Mouse (Mus musculus) limb, embryonic 15.5 days (tissue): ENCODE results near the gene Evc2. TPM values are rescaled to one million over a fixed set of nuclear protein-coding genes. Genes with fewer than 3 reads are reported as not detected.

Experiments
- ATAC-seq: fragments of 200-750 bp; cut with Nextera tagmentation; 2 replicates; pipeline ENCODE4 v1.8.0; 2017; ENCODE audit warnings: low read depth, moderate TSS enrichment; ENCODE audit not compliant: insufficient number of reproducible peaks, low FRiP score, low TSS enrichment
- H3K27ac ChIP-seq: fragments of 300-500 bp; sonication (generic); 2 replicates; pipeline ENCODE4 v1.5.1; 2015; ENCODE audit warnings: moderate library complexity, mild to moderate bottlenecking, inconsistent platforms
- H3K27me3 ChIP-seq: fragments of 300-500 bp; sonication (generic); 2 replicates; pipeline ENCODE4 v1.6.1; 2015; ENCODE audit warnings: inconsistent platforms
- H3K36me3 ChIP-seq: fragments of 300-500 bp; sonication (generic); 2 replicates; pipeline ENCODE4 v1.6.1; 2015; ENCODE audit warnings: inconsistent platforms
- H3K4me1 ChIP-seq: fragments of 300-500 bp; sonication (generic); 2 replicates; pipeline ENCODE4 v1.6.1; 2015; ENCODE audit warnings: inconsistent platforms
- H3K4me2 ChIP-seq: fragments of 300-500 bp; sonication (generic); 2 replicates; pipeline ENCODE4 v1.6.1; 2015; ENCODE audit warnings: mild to moderate bottlenecking, inconsistent platforms
- H3K4me3 ChIP-seq: fragments of 300-500 bp; sonication (generic); 2 replicates; pipeline ENCODE4 v1.5.1; 2015; ENCODE audit warnings: mild to moderate bottlenecking, inconsistent platforms
- H3K9ac ChIP-seq: fragments of 300-500 bp; sonication (generic); 2 replicates; pipeline ENCODE4 v1.6.1; 2015; ENCODE audit warnings: inconsistent platforms
- H3K9me3 ChIP-seq: fragments of 300-500 bp; sonication (generic); 2 replicates; pipeline ENCODE4 v1.6.1; 2016; ENCODE audit warnings: inconsistent platforms
- WGBS: fragments of 180-500 bp; shearing (Covaris S2); methylation state at CpG from one replicate; pipeline ENCODE4 v1.1.7; 2015; 5-methylcytosine and 5-hydroxymethylcytosine counted together
- polyA plus RNA-seq: library from polyadenylated mRNA; unstranded; fragments of >200 nt; fragmentation: Nextera tagmentation; extraction: Ambion mirVana; gene quantifications from 2 replicates; pipeline ENCODE4 v1.2.1, GENCODE M21; 2015

The Evc2 gene
- polyA plus RNA-seq, 1 experiment from 2014 or later = 21.1 TPM

DNA sequence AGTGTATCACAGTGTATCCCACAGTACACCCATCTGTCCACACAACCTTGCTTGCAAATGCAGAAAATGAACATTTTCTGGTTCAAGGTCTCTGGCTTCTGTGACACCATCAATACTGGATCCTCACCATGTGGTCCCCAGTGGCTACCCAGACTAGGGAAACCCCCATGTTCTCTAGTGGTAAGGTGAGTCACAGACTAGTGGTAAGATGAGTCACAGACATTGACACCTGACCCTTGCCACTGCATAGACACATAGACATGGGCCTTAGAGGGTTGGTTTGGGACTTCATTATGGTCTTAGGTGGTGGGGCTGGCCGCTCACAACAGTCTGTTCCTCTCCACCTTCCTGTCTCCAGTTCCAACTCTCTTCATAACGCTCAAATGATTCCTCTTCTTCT lies 104.5 kb downstream of the Evc2 start:
- no peaks in the 10 kb centered on the region for H3K27me3 ChIP-seq
- H3K36me3 ChIP-seq = no peaks in the 10 kb centered on the region
- H3K4me3 ChIP-seq = no peak overlapping the region
- H3K4me1 ChIP-seq = no peaks in the 10 kb centered on the region
- no peak overlapping the region for H3K4me2 ChIP-seq
- no peak overlapping the region for H3K9ac ChIP-seq
- H3K9me3 ChIP-seq = no peaks in the 10 kb centered on the region
- H3K27ac ChIP-seq = no peak overlapping the region
- WGBS = 72% methylated on average over 2 of the region's 2 CpGs
- no peak for ATAC-seq

DNA sequence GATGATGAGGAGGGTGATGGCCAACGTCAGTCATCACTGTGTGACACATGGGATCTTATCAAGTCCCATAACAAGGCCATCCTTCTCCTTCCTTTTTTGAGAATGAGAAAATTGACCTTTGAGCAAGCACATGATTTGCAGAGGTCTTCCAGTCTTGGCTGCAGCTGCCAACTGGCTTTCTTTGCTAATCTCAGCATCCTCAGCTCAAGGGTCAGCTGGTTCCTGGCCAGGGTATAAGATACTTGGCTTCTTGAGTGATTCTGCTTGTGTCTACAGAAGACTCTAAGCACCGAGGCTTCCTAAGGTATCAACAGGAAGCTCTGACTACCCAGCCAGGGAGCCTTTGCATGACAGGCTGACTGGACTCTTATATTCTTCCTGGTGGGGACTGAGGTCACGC lies 109.2 kb downstream of the Evc2 start:
- 79% methylated on average over 3 of the region's 3 CpGs for WGBS
- Histone ChIP-seq H3K9ac (no peak overlapping the region), H3K4me3 (no peak overlapping the region), H3K27me3 (no peaks in the 10 kb centered on the region), H3K27ac (no peak overlapping the region), H3K4me1 (no peaks in the 10 kb centered on the region), H3K4me2 (no peak overlapping the region), H3K36me3 (no peaks in the 10 kb centered on the region), H3K9me3 (no peaks in the 10 kb centered on the region)
- ATAC-seq = no peak

DNA sequence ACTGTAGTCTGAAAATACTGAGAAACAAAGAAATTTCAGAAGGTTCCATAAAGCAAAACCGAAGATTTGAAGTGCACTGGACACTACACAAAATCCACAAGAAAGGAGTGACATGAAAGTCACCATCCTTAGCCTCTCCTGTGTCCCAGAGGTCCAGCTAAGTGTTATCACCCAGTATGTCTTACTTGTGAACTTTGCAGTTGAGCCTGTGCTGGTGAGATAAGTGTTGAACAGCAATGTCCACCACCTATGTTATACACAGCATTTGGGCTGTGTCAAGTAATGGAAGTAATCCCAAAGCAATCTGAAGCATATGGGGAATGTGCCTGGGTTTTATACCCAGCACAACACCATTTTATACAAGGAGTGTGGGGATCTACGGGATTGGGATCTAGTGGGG lies 118.3 kb downstream of the Evc2 start:
- Histone ChIP-seq H3K9me3 (no peaks in the 10 kb centered on the region), H3K4me1 (no peaks in the 10 kb centered on the region), H3K4me3 (no peak overlapping the region), H3K36me3 (peaks cover 2% of the 10 kb centered on the region), H3K27me3 (no peaks in the 10 kb centered on the region), H3K27ac (no peak overlapping the region), H3K4me2 (no peak overlapping the region), H3K9ac (no peak overlapping the region)
- ATAC-seq = no peak
- WGBS = 70% methylated on average over 2 of the region's 2 CpGs

DNA sequence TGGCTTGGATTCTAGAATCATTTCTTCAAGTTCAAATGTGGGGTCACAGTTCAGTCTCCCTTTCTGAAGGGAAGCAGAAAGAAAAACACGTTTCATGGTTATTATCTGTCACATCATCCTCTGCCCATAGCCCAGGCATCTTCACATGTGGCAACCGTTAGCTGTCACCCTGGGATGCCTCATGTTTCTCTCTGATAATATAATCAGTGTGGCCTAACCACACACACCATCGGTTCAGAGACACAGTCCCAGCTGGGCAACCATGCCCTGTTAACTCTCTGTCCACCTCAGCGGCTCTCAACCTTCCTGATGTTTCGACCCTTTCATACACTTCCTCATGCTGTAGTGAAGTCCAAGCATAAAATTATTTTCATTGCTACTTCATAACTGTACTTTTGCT lies 118.9 kb downstream of the Evc2 start:
- ATAC-seq = no peak
- Histone ChIP-seq H3K4me2 (no peak overlapping the region), H3K4me3 (no peak overlapping the region), H3K9me3 (no peaks in the 10 kb centered on the region), H3K9ac (no peak overlapping the region), H3K4me1 (no peaks in the 10 kb centered on the region), H3K27ac (no peak overlapping the region), H3K36me3 (peaks cover 2% of the 10 kb centered on the region), H3K27me3 (no peaks in the 10 kb centered on the region)
- 73% methylated on average over 5 of the region's 5 CpGs for WGBS

DNA sequence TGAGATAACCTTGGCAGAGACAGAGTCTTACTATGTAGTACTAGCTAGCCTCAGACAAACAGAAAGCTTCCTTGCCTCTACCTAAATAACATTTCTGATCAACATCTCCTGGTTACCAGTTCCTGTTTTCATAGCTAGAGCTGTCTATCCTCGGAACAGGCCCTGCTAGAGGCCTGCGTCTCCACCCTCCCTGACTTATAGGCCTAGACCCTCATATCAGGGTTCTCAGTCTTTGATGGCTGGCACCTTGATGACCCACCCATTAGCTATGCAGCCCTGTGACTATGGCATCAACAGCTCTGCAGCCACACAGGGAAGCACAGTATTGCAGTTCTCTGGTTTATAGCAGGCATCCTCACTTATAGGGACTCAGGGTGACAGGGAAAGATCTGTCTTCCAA lies 119.5 kb downstream of the Evc2 start:
- Histone ChIP-seq H3K4me2 (no peak overlapping the region), H3K9ac (no peak overlapping the region), H3K27ac (no peak overlapping the region), H3K27me3 (no peaks in the 10 kb centered on the region), H3K4me1 (no peaks in the 10 kb centered on the region), H3K9me3 (no peaks in the 10 kb centered on the region), H3K36me3 (peaks cover 2% of the 10 kb centered on the region), H3K4me3 (no peak overlapping the region)
- no peak for ATAC-seq
- 92% methylated on average over 2 of the region's 2 CpGs for WGBS

DNA sequence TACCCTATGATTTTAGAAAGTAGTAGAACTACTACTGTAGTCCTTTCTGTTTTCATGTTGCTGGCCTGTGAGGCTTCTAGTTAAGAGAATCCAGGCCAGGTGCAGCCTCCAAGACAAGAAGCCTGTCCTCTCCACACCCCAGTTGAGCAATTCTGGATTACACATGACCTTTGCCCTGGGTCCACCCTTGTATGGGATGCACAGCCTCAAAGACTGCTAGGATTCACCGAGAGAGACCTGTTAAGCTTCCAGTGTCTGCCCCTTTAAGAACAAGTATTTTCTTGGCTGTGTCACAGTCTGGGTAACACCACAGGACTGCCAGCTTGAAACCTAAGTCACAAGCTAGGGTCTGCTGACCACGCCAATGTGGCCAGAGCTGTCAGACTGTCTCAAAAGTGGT lies 119.9 kb downstream of the Evc2 start:
- Histone ChIP-seq H3K36me3 (peaks cover 2% of the 10 kb centered on the region), H3K27me3 (no peaks in the 10 kb centered on the region), H3K4me2 (no peak overlapping the region), H3K27ac (no peak overlapping the region), H3K9ac (no peak overlapping the region), H3K4me1 (no peaks in the 10 kb centered on the region), H3K9me3 (no peaks in the 10 kb centered on the region), H3K4me3 (no peak overlapping the region)
- ATAC-seq = no peak
- 70% methylated on average over 2 of the region's 2 CpGs for WGBS

DNA sequence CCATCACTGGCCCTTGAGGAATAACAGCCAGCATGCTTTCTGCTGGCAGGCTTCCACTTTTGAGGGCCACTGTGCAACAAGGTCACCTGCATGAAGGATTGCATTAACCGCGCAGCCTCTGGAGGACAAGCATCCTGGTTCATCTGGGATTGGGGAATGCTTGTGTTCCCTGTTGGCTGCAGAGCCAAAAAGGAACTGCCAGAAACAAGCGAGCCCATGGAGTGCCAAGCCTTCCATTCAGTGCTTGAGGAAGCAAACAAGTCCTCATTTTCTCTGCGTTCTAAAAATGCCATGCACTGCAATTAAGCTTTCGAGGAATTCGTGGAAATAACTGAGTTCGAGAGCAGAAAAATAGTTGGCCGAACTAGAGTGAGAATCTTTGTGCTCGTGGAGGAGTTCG lies 127.2 kb downstream of the Evc2 start:
- ATAC-seq = no peak
- no peaks in the 10 kb centered on the region for H3K36me3 ChIP-seq
- no peak overlapping the region for H3K4me2 ChIP-seq
- no peaks in the 10 kb centered on the region for H3K27me3 ChIP-seq
- WGBS = 84% methylated on average over 10 of the region's 10 CpGs
- no peaks in the 10 kb centered on the region for H3K9me3 ChIP-seq
- no peak overlapping the region for H3K27ac ChIP-seq
- no peak overlapping the region for H3K9ac ChIP-seq
- no peaks in the 10 kb centered on the region for H3K4me1 ChIP-seq
- H3K4me3 ChIP-seq = no peak overlapping the region

DNA sequence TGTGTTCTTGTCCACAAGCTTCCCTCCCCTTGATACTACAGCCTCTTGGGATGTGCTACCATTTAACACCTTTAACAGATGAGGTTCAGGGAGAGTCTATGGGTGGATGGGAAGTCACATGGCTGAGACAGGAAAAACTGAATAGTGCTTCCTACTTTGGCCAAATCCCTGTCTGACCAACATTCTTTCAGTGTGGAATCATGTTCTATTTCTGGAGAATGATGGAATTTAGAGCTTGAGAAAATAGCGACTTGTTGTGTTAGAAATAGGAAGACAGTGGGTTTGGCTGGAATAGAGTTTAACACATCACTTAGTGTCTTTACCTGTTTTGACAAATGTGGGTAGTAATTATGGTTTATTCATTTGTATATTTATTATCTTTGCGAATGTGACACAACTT lies 129.3 kb downstream of the Evc2 start:
- 80% methylated on average over 2 of the region's 2 CpGs for WGBS
- H3K4me3 ChIP-seq = no peak overlapping the region
- H3K36me3 ChIP-seq = 0 out of 2 replicates have a peak, but pooled peaks cover 6% of the 10 kb centered on the region
- ATAC-seq = no peak
- no peak overlapping the region for H3K4me2 ChIP-seq
- H3K9me3 ChIP-seq = no peaks in the 10 kb centered on the region
- no peak overlapping the region for H3K27ac ChIP-seq
- no peaks in the 10 kb centered on the region for H3K4me1 ChIP-seq
- H3K27me3 ChIP-seq = no peaks in the 10 kb centered on the region
- no peak overlapping the region for H3K9ac ChIP-seq

DNA sequence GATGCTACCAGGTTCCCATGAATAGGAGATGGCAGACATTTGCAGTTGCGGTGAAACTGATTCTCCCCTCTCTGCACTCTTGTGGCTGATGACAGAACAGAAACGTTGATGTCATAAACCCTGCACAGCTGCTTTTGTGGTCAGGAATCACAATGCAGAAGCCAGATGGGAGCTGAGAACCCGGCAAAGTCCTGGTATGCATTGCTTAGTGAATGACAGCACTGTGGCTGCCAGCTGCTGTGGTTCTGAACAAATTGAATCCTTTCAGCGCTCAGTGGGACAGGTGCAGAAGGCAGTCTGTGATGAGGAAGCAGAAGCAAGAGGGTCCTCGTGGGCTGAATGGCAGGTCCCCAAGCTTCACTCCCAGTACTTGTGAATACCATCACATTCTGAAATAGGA lies 130.7 kb downstream of the Evc2 start:
- Histone ChIP-seq H3K4me3 (no peak overlapping the region), H3K4me2 (no peak overlapping the region), H3K4me1 (no peaks in the 10 kb centered on the region), H3K27ac (no peak overlapping the region), H3K27me3 (no peaks in the 10 kb centered on the region), H3K9me3 (no peaks in the 10 kb centered on the region), H3K36me3 (0 out of 2 replicates have a peak, but pooled peaks cover 6% of the 10 kb centered on the region), H3K9ac (no peak overlapping the region)
- WGBS = 54% methylated on average over 5 of the region's 5 CpGs
- ATAC-seq = no peak

DNA sequence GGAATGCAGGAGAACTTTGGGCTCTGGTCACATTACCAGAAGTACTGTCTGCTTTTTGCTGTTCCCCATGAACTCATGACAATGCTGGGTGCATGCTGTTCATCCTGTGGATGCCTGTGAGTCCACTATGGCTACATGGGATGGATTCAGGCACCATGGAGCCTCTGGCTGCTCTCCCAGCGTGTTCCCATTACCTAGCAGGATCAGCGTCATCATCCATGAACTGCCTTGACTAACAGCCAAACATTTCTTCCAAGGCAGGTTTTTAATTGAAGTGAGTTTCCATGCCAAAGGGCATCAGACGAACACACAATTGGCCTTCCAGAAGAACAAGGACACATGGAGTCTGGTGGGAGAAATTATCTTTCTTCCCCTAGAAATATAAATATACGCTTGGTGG lies 133.3 kb downstream of the Evc2 start:
- no peak for ATAC-seq
- Histone ChIP-seq H3K27ac (no peak overlapping the region), H3K9me3 (no peaks in the 10 kb centered on the region), H3K4me1 (no peaks in the 10 kb centered on the region), H3K9ac (no peak overlapping the region), H3K36me3 (0 out of 2 replicates have a peak, but pooled peaks cover 6% of the 10 kb centered on the region), H3K4me3 (no peak overlapping the region), H3K27me3 (no peaks in the 10 kb centered on the region), H3K4me2 (no peak overlapping the region)
- 72% methylated on average over 4 of the region's 4 CpGs for WGBS

DNA sequence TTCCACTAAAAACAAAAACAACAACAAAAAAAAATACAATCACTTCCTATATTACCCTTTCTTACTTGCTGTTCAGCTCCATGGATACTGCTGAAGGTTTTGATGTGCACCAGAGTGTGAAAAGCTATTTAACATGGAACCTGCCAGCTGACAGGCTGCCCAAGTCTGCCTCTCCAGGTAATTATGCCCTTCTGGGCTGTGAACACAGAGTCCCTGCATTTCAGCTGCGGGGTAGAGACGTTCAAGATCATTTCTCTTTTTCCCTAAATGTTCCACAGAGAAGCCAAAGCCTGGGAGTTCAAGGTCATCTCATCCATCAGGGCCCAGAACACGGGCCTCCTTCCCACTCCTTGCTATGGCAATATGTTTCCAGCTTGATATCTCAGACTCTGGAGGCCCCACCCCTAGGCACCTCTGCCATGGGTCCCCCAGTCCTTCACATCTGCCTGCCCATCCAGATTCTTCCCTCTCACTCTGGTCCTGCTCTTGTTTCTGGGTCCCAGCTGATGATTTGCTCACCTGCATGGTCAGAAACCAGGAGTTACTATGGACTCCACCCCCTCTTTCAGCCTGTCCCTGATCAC lies 133.8 kb downstream of the Evc2 start:
- 0 out of 2 replicates have a peak, but pooled peaks cover 6% of the 10 kb centered on the region for H3K36me3 ChIP-seq
- ATAC-seq = no peak
- H3K9me3 ChIP-seq = no peaks in the 10 kb centered on the region
- WGBS = 63% methylated on average over 3 of the region's 3 CpGs
- H3K4me3 ChIP-seq = no peak overlapping the region
- H3K9ac ChIP-seq = no peak overlapping the region
- no peaks in the 10 kb centered on the region for H3K4me1 ChIP-seq
- no peaks in the 10 kb centered on the region for H3K27me3 ChIP-seq
- no peak overlapping the region for H3K4me2 ChIP-seq
- no peak overlapping the region for H3K27ac ChIP-seq
